Mouse (Mus musculus) spleen, adult 2 months (tissue): ENCODE measurements at regions not wholly inside any gene's neighbourhood (a gene's known extent, or its start where the extent isn't known, plus 50 kb on each side); places are given as distances from the start of the nearest gene placed in this dataset.

Source experiments
- DNase-seq, 2 experiments: peaks; one replicate each; pipeline versions ENCODE4 v3.0.0 to v3.0.0-alpha.2; 2012 to 2021; ENCODE audit warnings: low spot score in 2 of 2, low read depth in 1 of 2
- H3K27ac ChIP-seq: fragments of 200-500 bp; 2 replicates; pipeline ENCODE4 v1.5.1; 2012; ENCODE audit warnings: low read length, inconsistent platforms; ENCODE audit not compliant: insufficient read depth
- H3K27me3 ChIP-seq: fragments of 200-500 bp; 2 replicates; pipeline ENCODE4 v1.6.1; 2012; ENCODE audit warnings: mild to moderate bottlenecking, moderate library complexity, low read length, inconsistent platforms; ENCODE audit not compliant: control insufficient read depth, insufficient read depth
- H3K36me3 ChIP-seq: fragments of 200-500 bp; 2 replicates; pipeline ENCODE4 v1.6.1; 2012; ENCODE audit warnings: mild to moderate bottlenecking, low read length, inconsistent platforms; ENCODE audit not compliant: control insufficient read depth, insufficient read depth
- H3K4me1 ChIP-seq: fragments of 200-500 bp; 2 replicates; pipeline ENCODE4 v1.6.1; 2011; ENCODE audit warnings: inconsistent platforms; ENCODE audit not compliant: control insufficient read depth, insufficient read depth, insufficient read length
- H3K4me3 ChIP-seq: fragments of 200-500 bp; 2 replicates; pipeline ENCODE4 v1.5.1; 2011; ENCODE audit warnings: mild to moderate bottlenecking, inconsistent platforms; ENCODE audit not compliant: insufficient read depth, insufficient read length; ENCODE audit errors: extremely low read depth
- CTCF ChIP-seq: fragments of 200-500 bp; IDR thresholded peaks from 2 replicates; pipeline ENCODE4 v1.5.1; 2011; ENCODE audit warnings: mild to moderate bottlenecking, inconsistent platforms; ENCODE audit not compliant: insufficient read depth, insufficient read length, insufficient replicate concordance; ENCODE audit errors: extremely low read depth
- POLR2A ChIP-seq: fragments of 200-500 bp; IDR thresholded peaks from 2 replicates; pipeline ENCODE4 v1.6.1; 2011; ENCODE audit warnings: low read depth, low read length, inconsistent platforms
- WGBS: fragments of 180-500 bp; shearing (Covaris S2); methylation state at CpG from one replicate; pipeline ENCODE4 v1.1.7; 2018; 5-methylcytosine and 5-hydroxymethylcytosine counted together

GRCm38 (mm10) chr2:51436590-51436989, 190.7 kb upstream of the Tas2r134 start:
- Histone ChIP-seq H3K27ac (no peak overlapping the region), H3K27me3 (no peaks in the 10 kb centered on the region), H3K36me3 (no peaks in the 10 kb centered on the region), H3K4me3 (no peak overlapping the region), H3K4me1 (no peaks in the 10 kb centered on the region)
- DNase-seq, result peak; percentile 3 to 30
- 47% methylated on average over 3 of the region's 3 CpGs for WGBS
- TF ChIP-seq POLR2A (no peak), CTCF (peak; percentile 67; the same call in 1 of the 2 replicates)

GRCm38 (mm10) chr2:51431564-51431963, 195.7 kb upstream of the Tas2r134 start:
- WGBS, result 89% methylated on average over 3 of the region's 3 CpGs

GRCm38 (mm10) chr2:51429716-51430115, 197.6 kb upstream of the Tas2r134 start:
- no peak overlapping the region for H3K4me3 ChIP-seq
- no peaks in the 10 kb centered on the region for H3K4me1 ChIP-seq
- TF ChIP-seq CTCF (no peak), POLR2A (no peak)
- H3K27me3 ChIP-seq, result no peaks in the 10 kb centered on the region
- WGBS, result 84% methylated on average over 5 of the region's 5 CpGs
- H3K36me3 ChIP-seq, result no peaks in the 10 kb centered on the region
- DNase-seq, result no peak
- no peak overlapping the region for H3K27ac ChIP-seq

More at GRCm38 (mm10) chr2:51431564-51431963, 195.7 kb upstream of the Tas2r134 start:
- H3K4me3 ChIP-seq, result no peak overlapping the region
- H3K4me1 ChIP-seq, result no peaks in the 10 kb centered on the region
- no peaks in the 10 kb centered on the region for H3K27me3 ChIP-seq
- no peak for DNase-seq
- no peaks in the 10 kb centered on the region for H3K36me3 ChIP-seq
- TF ChIP-seq CTCF (no peak), POLR2A (no peak)
- H3K27ac ChIP-seq, result no peak overlapping the region

GRCm38 (mm10) chr2:51422442-51422841, 204.9 kb upstream of the Tas2r134 start:
- no peaks in the 10 kb centered on the region for H3K4me1 ChIP-seq
- 86% methylated on average over 6 of the region's 6 CpGs for WGBS
- no peak overlapping the region for H3K4me3 ChIP-seq
- H3K27me3 ChIP-seq, result no peaks in the 10 kb centered on the region; the same call in 1 of the 2 replicates
- no peak for DNase-seq
- TF ChIP-seq POLR2A (no peak), CTCF (no peak)
- no peak overlapping the region for H3K27ac ChIP-seq
- H3K36me3 ChIP-seq, result no peaks in the 10 kb centered on the region

- Histone ChIP-seq H3K27me3 (no peaks in the 10 kb centered on the region; the same call in 1 of the 2 replicates), H3K27ac (no peak overlapping the region), H3K4me1 (no peaks in the 10 kb centered on the region), H3K4me3 (no peak overlapping the region), H3K36me3 (no peaks in the 10 kb centered on the region)
- no peak for TF ChIP-seq POLR2A
- TF ChIP-seq CTCF, result no peak
- WGBS, result 88% methylated on average over 10 of the region's 10 CpGs
- DNase-seq, result no peak
Observed at GRCm38 (mm10) chr2:51417908-51418690, 209.2 kb upstream of the Tas2r134 start.

GRCm38 (mm10) chr2:51388390-51388789, 238.9 kb upstream of the Tas2r134 start:
- Histone ChIP-seq H3K27me3 (no peaks in the 10 kb centered on the region), H3K4me3 (no peak overlapping the region), H3K4me1 (no peaks in the 10 kb centered on the region), H3K36me3 (no peaks in the 10 kb centered on the region), H3K27ac (no peak overlapping the region)
- 91% methylated on average over 9 of the region's 9 CpGs for WGBS
- TF ChIP-seq POLR2A, result no peak
- TF ChIP-seq CTCF, result no peak
- DNase-seq, result no peak

GRCm38 (mm10) chr2:51387136-51387535, 238.2 kb upstream of the Rnd3 start:
- 9% methylated on average over 1 of the region's 1 CpGs for WGBS
- TF ChIP-seq POLR2A (no peak), CTCF (no peak)
- Histone ChIP-seq H3K27ac (no peak overlapping the region), H3K36me3 (no peaks in the 10 kb centered on the region), H3K4me3 (no peak overlapping the region), H3K27me3 (no peaks in the 10 kb centered on the region), H3K4me1 (no peaks in the 10 kb centered on the region)
- no peak for DNase-seq
